Mouse (Mus musculus) brain, embryonic 14.5 days (tissue): ENCODE measurements around the gene Gm14435. TPM values are rescaled to one million over a fixed set of nuclear protein-coding genes. Genes with fewer than 3 reads are reported as not detected.
"Not testable (repeated sequence)": the region's sequence is repeated elsewhere in the genome, so short reads cannot be mapped to it uniquely, and the experiment has no call there.

Experiments
- DNase-seq: peaks from one replicate; pipeline ENCODE4 v3.0.0-alpha.2; 2011; ENCODE audit warnings: low read depth
- polyA plus RNA-seq: library from polyadenylated mRNA; depleted of rRNA; stranded (reverse); fragments of >200 nt; gene quantifications from 2 replicates; pipeline ENCODE4 v1.2.3, GENCODE M21; 2012; rRNA removed

Gm14435 gene
- 0.89 and 2.3 TPM in 2 replicates for polyA plus RNA-seq

- DNase-seq, result not testable (repeated sequence)
These were observed at the start of gene Gm14435 for GRCm38 (mm10) chr2:176423294-176423693. TSS of gene Gm14435 (plus strand) at chr2:176423594.

Other genes with a start within 250 kb of the Gm14435 start
- gene 2210418O10Rik, start 197.0 kb upstream of the Gm14435 start, polyA plus RNA-seq, result 4.3 and 5.5 TPM in 2 replicates
- gene Gm11009, start 104.1 kb upstream of the Gm14435 start, polyA plus RNA-seq, result not detected in 2 replicates
- gene Gm14434, start 63.2 kb downstream of the Gm14435 start, polyA plus RNA-seq, result 8.3 and 16.3 TPM in 2 replicates
- gene Zfp967, start 97.5 kb downstream of the Gm14435 start, polyA plus RNA-seq, result not detected in 2 replicates
- gene Gm14308, start 212.8 kb downstream of the Gm14435 start, polyA plus RNA-seq, result 18.5 and 23.3 TPM in 2 replicates
- 7.3 and 8.3 TPM in 2 replicates for gene Zfp973, start 246.9 kb downstream of the Gm14435 start, polyA plus RNA-seq